Mouse (Mus musculus) urinary bladder, postnatal 14 days (tissue): Measurements from ENCODE around the gene Kcnj9.
A peak's percentile ranks its signal among the peaks of the same experiment; 100 is the strongest.

ENCODE experiments used
- DNase-seq: peaks from one replicate; pipeline ENCODE4 v3.0.0; 2021; ENCODE audit warnings: low spot score

Gene Kcnj9

GRCm38 (mm10) chr1:172288900-172289616, 40.1 kb downstream of the Kcnj9 start:
- DNase-seq = no peak

GRCm38 (mm10) chr1:172286740-172287139, 42.4 kb downstream of the Kcnj9 start:
- DNase-seq = no peak

- no peak for DNase-seq
Measured at GRCm38 (mm10) chr1:172284221-172284620, 44.9 kb downstream of the Kcnj9 start.

GRCm38 (mm10) chr1:172283073-172283472, 46.0 kb downstream of the Kcnj9 start:
- no peak for DNase-seq

- DNase-seq = peak; percentile 39
Measured at GRCm38 (mm10) chr1:172281522-172282254, 47.4 kb downstream of the Kcnj9 start.

- no peak for DNase-seq
Measured at GRCm38 (mm10) chr1:172279768-172280509, 49.2 kb downstream of the Kcnj9 start.

- no peak for DNase-seq
Measured at GRCm38 (mm10) chr1:172278328-172278727, 50.8 kb downstream of the Kcnj9 start.

GRCm38 (mm10) chr1:172277172-172277571, 51.9 kb downstream of the Kcnj9 start:
- DNase-seq = no peak

GRCm38 (mm10) chr1:172274547-172274946, 54.6 kb downstream of the Kcnj9 start:
- no peak for DNase-seq

GRCm38 (mm10) chr1:172274116-172274515, 55.0 kb downstream of the Kcnj9 start:
- DNase-seq = no peak

- DNase-seq = no peak
Measured at GRCm38 (mm10) chr1:172273386-172273785, 55.7 kb downstream of the Kcnj9 start.

GRCm38 (mm10) chr1:172271765-172272164, 57.4 kb downstream of the Kcnj9 start:
- no peak for DNase-seq

- DNase-seq = no peak
Measured at GRCm38 (mm10) chr1:172271208-172271607, 57.9 kb downstream of the Kcnj9 start.
